Mouse (Mus musculus) kidney, postnatal 25 days (tissue): ENCODE data around the gene Sh3bp5.
"Not testable (repeated sequence)": the region's sequence is repeated elsewhere in the genome, so short reads cannot be mapped to it uniquely, and the experiment has no call there.

Experiments used
- DNase-seq, 2 experiments: peaks; one replicate each; pipeline ENCODE4 v3.0.0; 2021; ENCODE audit warnings: mixed read lengths in 2 of 2

Sh3bp5 gene

GRCm38 (mm10) chr14:31435930-31436693 is at the start of gene Sh3bp5:
Gene Sh3bp5 (minus strand): TSS chr14:31436078.
- peak; percentile 93 to 95 for DNase-seq

- DNase-seq: no peak
These were observed 46.5 kb upstream of the Sh3bp5 start for GRCm38 (mm10) chr14:31482417-31482816.

- no peak for DNase-seq
These were observed 37.4 kb upstream of the Sh3bp5 start for GRCm38 (mm10) chr14:31473297-31473696.

- DNase-seq: peak; percentile 55 to 82
These were observed 36.7 kb upstream of the Sh3bp5 start for GRCm38 (mm10) chr14:31472451-31473061.

- no peak for DNase-seq
These were observed 33.8 kb upstream of the Sh3bp5 start for GRCm38 (mm10) chr14:31469711-31470110.

GRCm38 (mm10) chr14:31464176-31464575 is 28.3 kb upstream of the Sh3bp5 start:
- DNase-seq: peak in 1 of 2 experiments; percentile 75

- no peak for DNase-seq
These were observed 27.0 kb upstream of the Sh3bp5 start for GRCm38 (mm10) chr14:31462886-31463285.

- not testable (repeated sequence) for DNase-seq
These were observed 26.3 kb upstream of the Sh3bp5 start for GRCm38 (mm10) chr14:31462226-31462625.

- DNase-seq: no peak
These were observed 22.1 kb upstream of the Sh3bp5 start for GRCm38 (mm10) chr14:31458006-31458405.

GRCm38 (mm10) chr14:31456064-31456721 is 20.3 kb upstream of the Sh3bp5 start:
- DNase-seq: no peak

GRCm38 (mm10) chr14:31454849-31455566 is 19.1 kb upstream of the Sh3bp5 start:
- peak in 1 of 2 experiments; percentile 68 for DNase-seq

GRCm38 (mm10) chr14:31453946-31454345 is 18.1 kb upstream of the Sh3bp5 start:
- not testable (repeated sequence) for DNase-seq

GRCm38 (mm10) chr14:31448994-31449393 is 13.1 kb upstream of the Sh3bp5 start:
- no peak for DNase-seq

- no peak for DNase-seq
These were observed 7.7 kb upstream of the Sh3bp5 start for GRCm38 (mm10) chr14:31443616-31444015.

GRCm38 (mm10) chr14:31440725-31441124 is 4.8 kb upstream of the Sh3bp5 start:
- DNase-seq: no peak

- no peak for DNase-seq
These were observed 4.4 kb upstream of the Sh3bp5 start for GRCm38 (mm10) chr14:31440230-31440629.

GRCm38 (mm10) chr14:31439279-31439678 is 3.4 kb upstream of the Sh3bp5 start:
- peak in 1 of 2 experiments; percentile 73 for DNase-seq

GRCm38 (mm10) chr14:31437826-31438529 is 2.1 kb upstream of the Sh3bp5 start:
- DNase-seq: peak in 1 of 2 experiments; percentile 56

GRCm38 (mm10) chr14:31435018-31435915 is 611 bp downstream of the Sh3bp5 start:
- peak; percentile 50 to 71 for DNase-seq

GRCm38 (mm10) chr14:31434426-31434825 is 1.5 kb downstream of the Sh3bp5 start:
- DNase-seq: no peak

GRCm38 (mm10) chr14:31433851-31434360 is 2.0 kb downstream of the Sh3bp5 start:
- DNase-seq: peak; percentile 72 to 86
